Mouse (Mus musculus): ENCODE measurements around the gene Akap12.
A peak's percentile ranks its signal among the peaks of the same experiment; 100 is the strongest.

The Akap12 gene

DNA sequence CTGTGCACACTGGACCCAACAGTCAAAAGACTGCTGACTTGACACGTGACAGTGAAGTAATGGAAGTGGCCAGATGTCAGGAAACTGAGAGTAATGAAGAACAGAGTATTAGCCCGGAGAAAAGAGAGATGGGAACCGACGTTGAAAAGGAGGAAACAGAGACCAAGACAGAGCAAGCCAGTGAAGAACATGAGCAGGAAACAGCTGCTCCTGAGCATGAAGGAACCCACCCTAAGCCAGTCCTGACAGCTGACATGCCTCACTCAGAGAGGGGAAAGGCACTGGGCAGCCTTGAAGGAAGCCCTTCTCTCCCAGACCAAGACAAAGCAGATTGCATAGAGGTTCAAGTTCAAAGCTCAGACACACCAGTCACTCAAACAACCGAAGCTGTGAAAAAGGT is 90.5 kb downstream of the Akap12 start:
- DNase-seq (ENCODE audit: low read depth, low spot score) = peak; percentile 21

DNA sequence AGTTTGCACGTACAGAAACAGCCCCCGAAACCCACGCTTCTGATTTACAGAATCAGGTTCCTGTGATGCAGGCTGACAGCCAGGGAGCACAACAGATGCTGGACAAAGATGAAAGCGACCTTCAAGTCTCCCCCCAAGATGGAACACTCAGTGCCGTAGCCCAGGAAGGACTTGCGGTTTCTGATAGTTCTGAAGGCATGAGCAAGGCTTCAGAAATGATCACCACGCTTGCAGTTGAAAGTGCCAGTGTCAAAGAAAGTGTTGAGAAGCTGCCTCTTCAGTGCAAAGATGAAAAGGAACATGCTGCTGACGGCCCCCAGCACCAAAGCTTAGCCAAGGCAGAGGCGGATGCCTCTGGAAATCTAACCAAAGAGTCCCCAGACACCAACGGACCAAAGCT is 91.3 kb downstream of the Akap12 start:
- DNase-seq (ENCODE audit: low read depth, low spot score) = peak; percentile 72

DNA sequence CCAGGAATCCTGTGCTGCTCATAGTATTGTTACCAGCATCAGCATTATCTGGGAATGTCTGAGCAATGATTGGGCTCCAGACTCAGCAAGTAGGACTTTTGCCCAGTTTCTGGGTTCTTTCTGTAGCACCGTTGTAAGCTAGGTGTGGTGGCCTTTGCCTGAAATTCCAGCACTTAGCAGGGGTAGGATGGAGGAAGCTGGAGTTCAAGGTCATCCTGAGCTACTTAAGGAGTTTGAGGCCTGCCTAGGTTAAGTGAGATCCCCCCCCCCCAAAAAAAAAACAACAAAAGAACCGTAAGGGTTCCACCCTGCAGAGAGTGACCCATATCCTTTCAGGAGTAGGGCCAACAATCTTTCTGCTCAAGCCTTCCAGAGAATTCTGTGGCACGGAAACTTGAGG is 98.4 kb downstream of the Akap12 start:
- no peak for DNase-seq (ENCODE audit: low read depth, low spot score)

DNA sequence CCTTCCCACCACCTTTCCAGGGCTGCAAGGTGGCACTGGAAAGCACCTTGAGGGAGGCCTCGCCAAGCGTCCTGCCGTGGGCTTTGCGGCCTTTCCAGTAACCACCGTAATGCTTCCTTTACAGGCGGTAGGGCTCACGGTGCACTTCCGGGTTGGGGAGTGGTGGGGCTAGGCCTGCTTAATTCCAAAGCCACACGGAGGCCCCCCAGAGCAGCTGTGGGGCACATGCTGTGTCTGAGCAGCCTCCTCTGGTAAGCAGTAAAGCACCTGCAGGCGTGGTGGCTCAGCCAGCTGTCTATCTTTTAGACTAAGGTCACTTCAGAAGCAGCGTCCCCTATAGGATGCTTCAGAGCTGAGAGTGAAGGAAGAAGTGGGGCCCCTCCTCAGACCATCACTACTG is 103.9 kb downstream of the Akap12 start:
- DNase-seq (ENCODE audit: low read depth, low spot score) = no peak

DNA sequence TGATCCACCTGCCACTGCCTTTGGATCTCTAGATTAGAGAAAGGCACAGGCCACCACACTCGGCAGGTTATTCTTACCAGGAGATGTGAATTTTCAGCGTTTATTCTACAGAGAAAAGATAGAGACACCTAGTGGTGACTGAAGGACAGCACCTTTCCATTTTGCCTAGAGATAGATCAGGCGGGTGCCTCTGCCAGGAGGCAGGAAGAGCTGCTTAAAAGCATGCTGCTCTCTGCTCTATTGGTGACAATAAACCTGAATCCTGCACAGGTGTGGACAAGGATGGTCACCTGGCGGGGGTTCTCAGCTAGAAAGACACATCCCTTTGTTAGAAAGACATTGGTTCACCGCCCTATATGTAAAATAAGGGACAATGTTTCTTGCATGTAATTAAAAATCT is 105.8 kb downstream of the Akap12 start:
- peak; percentile 57 for DNase-seq (ENCODE audit: low read depth, low spot score)

DNA sequence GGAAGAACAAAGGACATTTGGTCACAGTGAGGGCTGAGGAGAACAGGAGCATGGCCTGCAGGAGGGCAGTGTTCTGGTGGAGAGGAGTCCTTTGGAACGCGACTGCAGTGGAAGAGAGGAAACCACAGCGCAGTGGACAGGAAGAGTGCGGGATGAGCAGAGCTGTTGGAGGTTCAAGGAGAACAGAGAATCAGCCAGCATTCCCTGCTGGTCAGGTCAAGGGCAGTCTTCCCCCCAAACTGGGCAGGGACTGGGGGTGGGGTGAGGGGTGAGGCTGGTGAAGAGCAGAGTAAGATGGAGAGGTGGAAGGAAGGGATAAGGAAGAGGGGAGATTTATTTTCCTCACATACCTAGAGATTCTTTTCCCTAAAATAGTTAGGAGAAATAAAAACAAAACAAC is 107.4 kb downstream of the Akap12 start:
- DNase-seq (ENCODE audit: low read depth, low spot score) = no peak

DNA sequence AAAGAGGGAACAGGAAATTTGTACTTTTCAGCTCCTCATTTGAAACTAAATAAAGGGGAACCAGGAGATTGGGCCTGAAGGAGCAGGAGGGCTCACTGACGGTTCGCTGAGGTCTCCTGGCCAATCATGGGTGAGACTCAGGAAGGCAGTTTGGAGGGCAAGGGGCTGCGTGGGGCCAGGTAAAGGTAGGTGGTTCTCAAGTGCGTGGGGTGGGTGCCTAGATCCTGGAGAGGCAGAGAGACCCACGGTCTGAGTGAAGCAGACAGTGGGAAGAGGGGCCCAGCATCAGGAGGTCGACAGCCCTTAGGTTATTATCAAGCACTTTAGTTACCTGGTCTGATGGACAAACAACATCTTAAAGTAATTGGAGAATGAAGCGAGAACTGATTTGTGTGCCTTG is 108.1 kb downstream of the Akap12 start:
- no peak for DNase-seq (ENCODE audit: low read depth, low spot score)

DNA sequence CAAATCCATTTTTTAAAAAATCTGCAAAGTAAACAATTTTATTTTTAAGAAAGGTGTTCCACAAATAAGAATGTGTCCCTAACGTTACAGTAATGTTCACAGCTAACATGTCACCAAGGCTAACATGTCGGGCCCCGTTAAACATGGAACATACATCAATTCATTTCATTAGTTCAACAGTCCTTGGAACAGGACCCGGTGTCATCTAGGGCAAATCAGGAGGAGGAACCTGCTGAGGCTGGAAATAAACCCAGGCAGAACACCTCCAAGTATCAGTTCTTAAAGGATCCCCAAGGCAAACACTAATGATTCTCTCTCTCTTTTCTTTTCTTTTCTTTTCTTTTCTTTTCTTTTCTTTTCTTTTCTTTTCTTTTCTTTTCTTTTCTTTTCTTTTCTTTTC is 108.6 kb downstream of the Akap12 start:
- no peak for DNase-seq (ENCODE audit: low read depth, low spot score)

DNA sequence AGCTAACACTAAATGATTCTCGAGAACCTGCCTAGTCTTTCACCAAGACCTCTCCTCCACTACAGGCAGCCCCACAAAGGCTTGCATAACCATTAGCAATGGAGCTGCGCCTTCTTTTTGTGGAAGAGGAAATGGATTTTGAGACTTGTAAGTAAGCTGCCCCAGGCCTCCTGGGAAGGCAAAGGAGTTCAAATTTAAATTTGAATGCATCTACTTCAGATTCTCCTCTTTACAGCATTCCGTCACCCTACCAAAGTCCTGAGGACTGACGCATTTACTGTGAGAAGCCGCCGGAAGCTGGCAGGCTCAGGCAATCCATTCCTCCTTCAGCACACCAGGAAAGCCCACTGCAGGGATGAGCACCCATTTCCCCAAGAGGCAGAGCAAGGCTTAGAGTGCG is 109.1 kb downstream of the Akap12 start:
- DNase-seq (ENCODE audit: low read depth, low spot score) = no peak

DNA sequence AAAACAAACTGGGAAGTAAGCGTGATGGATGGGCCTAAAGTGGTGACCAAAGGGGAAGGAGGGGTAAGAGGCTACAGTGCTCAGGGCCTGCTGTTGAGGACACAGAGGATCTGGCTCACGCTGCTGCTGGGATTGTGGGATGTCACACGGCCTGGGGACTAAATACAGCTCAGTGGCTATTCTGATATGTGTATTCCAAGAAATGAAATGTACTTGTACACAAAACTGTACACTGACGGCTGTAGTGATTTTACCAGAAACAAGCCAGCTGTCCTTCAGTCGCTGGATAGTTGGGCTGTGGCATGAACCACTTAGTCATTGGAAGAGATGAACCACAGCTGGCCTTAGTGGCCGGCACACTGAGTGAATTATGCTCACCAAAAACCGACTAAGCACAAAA is 110.3 kb downstream of the Akap12 start:
- no peak for DNase-seq (ENCODE audit: low read depth, low spot score)

DNA sequence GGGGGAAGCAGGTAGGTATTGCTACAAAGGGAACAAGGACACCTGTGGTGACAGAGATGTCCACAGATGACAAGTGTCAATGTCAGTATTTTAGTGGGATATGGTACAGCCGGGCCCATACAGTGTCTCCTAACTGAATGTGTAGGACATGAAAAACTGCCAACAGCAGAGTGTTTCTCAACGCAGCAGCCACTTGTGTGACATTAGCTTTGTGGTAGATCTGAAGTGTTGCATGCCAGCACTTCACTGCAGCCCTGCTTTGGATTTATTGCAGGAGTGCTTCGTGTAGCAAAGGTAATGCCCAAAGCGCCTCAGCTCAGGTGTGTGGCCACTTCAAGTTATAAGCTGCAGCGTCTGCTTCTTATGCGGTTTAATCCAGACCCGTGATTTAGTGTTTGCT is 110.8 kb downstream of the Akap12 start:
- DNase-seq (ENCODE audit: low read depth, low spot score) = no peak

DNA sequence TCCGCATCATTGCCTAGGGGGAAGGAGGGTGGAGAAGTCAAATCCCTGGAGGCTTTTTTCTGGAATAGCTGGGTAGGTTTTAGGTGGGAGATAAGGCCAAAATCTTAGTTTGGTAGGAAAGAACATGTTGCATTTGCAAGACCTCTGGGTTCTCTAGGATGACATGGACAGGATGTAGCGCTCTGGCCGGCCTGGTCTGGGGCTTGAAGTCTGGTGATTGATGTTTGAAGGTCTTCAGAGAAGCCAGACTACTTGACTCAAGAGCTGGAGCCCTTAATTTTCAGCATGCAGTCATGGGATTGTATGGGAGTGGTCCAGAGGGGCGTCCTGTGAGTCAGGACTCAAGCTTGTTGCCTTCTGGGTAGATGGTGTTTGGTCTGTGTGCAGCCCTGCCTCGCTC is 114.6 kb downstream of the Akap12 start:
- DNase-seq (ENCODE audit: low read depth, low spot score) = no peak

DNA sequence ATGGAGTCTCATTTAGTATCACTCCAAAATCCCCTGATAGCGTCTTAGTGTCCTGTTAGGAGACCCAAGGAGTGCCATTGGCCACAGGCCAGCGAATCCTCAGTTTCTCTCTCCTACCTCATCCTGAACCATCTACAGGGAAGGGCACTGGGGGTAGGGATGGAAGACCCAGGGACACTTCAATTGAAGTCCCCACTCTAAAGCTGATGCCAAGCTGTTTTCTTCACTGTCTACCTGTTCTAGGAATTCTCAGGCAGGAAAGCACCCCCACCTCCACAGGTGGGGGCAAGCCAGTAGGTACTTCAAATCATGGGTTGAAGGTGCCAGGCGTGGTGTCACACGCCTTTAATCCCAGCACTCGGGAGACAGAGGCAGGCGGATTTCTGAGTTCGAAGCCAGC is 118.1 kb downstream of the Akap12 start:
- no peak for DNase-seq (ENCODE audit: low read depth, low spot score)

DNA sequence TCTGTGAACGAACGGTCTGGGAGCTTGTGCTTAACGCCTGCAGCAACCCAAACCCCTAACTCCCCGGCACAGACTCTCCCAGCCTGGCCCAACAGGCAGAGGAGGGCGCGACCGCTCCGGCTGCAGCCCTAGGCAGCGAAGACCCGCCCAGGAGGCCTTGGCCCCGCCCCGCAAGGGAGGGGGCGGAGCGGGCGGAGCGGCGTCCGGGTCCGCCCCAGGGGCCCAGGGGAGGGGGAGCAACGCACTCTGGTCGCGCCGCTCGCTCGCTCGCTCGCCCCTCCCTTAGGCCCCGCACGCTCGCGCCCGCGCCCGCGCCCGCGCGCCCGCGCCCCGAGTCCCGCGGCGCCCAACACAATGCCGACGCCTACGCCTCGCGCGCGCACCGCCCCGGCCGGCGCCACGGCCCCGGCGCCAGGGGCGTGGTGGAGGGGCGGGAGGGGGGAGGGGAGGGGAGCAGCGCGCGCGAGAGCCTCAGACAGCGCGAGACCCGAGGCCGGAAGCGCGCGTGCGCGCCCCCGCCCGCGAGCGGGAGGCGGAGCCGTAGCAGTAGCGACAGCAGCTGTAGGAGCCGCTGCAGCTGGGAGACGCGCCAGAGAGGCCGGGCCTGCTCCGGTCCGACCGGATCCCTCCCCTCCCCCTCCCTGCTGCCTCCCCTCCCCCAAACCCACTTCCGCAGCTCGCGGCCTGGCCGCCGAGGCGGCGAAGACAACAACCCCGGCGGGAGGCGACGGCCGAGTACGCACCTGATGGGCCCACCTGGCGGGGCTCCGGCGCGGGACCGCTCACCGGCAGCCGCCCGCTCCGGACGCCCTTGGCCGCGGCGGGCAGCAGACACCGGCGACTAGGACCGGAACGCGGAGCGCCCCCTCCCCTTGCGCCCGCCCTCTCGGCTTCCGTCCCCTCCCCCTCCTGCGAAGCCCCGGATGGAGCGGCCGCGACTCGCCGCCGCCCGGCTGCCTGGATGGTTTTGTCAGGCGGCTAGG is 120.7 kb downstream of the Akap12 start:
- DNase-seq (ENCODE audit: low read depth, low spot score) = peak; percentile 98

DNA sequence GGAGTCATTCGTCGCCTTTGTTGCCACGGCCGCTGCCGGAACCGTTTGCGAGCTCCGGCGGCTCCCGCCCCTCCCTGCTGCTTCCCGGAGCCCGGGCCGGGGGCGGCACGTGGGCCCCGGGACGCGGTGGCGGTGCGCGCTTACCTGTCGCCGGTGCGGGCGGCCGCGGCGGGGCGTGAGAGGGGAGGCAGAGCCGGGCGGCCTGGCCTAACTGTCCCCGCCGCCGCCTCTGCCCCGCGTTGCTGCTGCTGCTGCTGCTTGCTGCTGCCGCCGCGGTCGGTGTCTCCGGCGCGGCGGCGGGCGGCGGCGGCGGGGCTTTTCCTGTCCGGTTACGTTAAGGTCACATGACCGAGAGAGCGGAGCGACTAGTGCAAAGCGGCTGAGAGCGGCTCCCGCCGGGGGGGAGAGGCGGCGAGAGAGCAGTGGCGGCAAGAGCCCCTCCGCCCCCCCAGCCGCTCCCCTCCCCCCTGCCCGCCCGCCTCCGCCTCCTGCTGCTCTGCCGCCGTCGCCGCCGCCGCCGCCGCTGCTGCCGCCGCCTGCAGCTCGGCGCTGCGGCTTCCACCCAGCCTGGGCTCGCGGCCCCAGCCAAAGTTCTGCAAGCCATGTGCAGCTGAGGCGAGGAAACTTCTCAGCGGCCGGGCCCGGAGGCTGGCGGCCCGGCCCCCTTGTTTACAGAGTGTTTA is 121.7 kb downstream of the Akap12 start, which contains the start of gene Zbtb2:
Gene Zbtb2, minus strand, starts transcription at position 408 of the 683 bp plus-strand sequence.
- DNase-seq (ENCODE audit: low read depth, low spot score) = peak; percentile 82

DNA sequence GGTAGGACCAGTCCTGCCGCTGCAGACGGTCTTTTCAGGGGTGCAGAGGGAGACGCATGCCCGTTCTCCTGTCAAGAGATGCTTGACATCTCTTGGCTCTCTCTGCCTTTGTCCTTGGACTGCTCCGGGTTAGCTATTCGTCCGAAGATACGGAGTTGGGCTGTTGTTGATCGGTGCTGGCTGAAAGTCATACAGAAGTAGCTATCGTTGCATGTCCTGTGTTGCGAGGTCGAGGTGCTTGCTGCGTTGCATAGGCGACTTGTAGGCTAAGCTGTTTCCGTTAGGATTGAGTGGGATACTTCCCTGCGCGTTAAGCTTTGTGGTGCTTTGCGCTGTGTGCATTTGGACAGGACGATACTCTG is 122.2 kb downstream of the Akap12 start:
- no peak for DNase-seq (ENCODE audit: low read depth, low spot score)

DNA sequence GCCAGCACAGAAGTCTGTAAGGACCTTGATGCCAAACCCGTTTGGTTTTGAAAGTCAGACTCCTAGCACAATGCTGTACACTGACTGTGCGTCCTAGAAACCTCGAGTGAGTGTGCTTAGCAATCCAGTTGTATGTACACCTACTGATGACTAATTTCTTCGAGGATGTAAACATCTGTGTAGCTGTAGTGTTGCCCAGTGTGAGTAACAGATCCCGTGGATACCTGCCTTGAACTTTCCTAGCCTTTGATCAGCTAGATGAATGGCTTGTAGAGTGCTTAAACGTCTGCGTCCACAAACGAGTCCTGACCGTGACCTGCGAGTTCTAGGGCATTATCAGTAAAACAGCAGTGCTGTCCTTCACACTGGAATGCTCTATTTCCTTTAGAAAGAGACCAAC is 122.9 kb downstream of the Akap12 start:
- DNase-seq (ENCODE audit: low read depth, low spot score) = peak; percentile 40

DNA sequence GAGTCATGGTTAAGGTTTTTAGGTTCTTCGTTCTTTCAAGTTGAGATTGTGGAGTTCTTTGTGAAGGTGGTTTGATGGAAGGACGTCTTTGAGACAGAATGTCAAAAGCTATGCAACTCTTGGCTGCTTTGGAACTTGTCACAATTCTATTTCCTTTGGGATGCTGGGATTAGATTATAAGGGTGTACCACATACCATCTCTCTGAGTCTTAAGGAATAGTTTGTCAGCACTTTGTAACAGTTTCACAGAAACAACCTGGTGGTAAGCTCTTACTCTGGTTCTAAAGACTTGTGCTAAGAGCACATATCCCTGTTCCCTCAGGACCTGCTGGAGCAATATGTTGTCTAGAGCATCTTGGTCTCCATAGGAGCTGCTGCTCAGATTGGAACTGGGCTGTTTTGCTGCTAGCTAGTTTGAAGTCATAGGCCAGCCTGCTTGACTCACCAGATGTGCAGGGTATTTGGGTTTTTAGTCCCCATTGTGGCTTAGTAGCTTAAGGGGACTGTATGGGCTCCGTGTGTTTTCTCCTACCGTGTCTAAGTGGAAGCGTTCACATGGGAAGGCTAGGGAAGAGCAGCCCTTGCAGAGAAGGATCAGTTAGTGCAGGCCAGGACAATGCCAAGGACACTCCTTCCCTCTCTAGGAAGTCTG is 123.4 kb downstream of the Akap12 start:
- no peak for DNase-seq (ENCODE audit: low read depth, low spot score)

DNA sequence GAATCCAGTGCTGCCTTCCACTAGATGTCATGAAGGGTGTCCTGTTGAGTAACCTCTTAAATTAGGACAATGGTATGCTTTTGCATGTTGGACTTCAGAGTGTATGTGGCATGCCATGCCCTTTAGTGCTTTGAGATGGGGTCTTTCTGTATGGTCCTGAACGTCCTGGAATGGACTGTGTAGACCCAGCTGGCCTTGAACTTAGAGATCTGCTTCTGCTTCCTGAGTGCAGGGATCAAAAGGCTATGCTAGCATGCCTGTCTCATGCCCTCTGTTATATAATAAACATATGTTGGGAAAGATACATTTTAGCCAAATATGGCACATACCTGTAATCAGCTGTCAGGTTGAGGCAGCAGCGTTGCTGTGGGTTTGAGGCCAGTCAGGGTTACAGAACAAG is 124.4 kb downstream of the Akap12 start:
- no peak for DNase-seq (ENCODE audit: low read depth, low spot score)

DNA sequence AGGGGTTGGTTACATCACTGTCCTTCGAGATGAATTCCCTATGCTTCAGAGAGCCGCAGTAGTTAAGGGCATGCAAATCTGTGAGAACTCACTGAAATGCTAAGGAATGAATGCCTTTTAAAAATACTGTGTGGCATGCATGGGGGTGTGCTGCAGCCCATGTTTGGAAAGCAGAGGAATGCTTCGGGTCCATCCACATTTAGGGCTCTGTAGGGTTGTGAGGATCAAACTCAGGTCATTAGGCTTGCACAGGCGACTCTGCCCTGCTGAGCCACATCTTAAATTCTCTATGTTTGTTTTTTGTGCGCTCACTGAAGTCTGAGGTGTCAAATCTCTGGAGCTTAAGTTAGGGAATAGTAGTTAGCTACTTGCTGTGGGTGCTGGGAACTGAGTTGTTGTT is 124.9 kb downstream of the Akap12 start:
- no peak for DNase-seq (ENCODE audit: low read depth, low spot score)

DNA sequence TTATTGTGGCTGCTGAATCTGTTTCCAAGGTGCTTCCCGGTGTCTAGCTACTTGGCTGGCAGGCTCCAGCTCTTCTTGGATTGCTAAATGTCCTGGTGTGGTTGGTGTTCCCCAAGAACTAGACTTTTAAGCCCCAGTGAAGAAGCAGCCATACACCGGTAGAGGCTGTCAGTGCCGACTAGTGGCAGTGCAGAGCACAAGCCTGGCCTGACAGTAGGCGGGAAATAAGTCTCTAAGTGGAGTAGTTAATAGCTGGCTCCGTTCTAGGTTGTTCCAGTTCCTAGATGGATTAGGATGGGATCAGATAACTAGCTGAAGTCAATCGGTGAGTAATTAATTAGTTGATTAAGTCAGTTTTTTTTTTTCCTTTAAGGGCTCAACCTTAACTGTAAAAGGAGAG is 125.7 kb downstream of the Akap12 start:
- peak; percentile 47 for DNase-seq (ENCODE audit: low read depth, low spot score)

DNA sequence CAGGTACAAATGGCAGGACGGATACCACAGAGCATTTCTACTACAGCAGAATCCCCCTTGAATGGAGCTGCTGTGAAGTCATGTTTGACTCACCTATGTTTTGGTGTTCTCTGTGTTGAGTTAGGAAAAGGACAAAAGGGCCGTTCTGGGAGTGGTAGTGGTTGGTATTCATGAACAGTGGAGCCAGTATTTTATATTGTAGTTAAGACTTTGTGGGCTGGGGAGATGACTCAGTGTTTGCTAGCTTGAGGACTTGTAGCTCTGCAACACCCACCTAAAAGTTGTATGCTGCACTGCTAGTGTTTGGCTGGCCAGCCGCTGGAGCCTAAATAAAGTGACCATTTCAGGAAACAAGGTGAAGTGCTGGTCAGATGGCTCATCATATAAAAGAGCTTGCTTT is 129.1 kb downstream of the Akap12 start:
- DNase-seq (ENCODE audit: low read depth, low spot score) = no peak
